Mouse (Mus musculus): ENCODE data around the gene Frmd4a. TPM values are rescaled to one million over a fixed set of nuclear protein-coding genes. Genes with fewer than 3 reads are reported as not detected.
A peak's percentile ranks its signal among the peaks of the same experiment; 100 is the strongest.

The Frmd4a gene
- polyA plus RNA-seq, 1 experiment from 2014 or later = 72.7 TPM

DNA sequence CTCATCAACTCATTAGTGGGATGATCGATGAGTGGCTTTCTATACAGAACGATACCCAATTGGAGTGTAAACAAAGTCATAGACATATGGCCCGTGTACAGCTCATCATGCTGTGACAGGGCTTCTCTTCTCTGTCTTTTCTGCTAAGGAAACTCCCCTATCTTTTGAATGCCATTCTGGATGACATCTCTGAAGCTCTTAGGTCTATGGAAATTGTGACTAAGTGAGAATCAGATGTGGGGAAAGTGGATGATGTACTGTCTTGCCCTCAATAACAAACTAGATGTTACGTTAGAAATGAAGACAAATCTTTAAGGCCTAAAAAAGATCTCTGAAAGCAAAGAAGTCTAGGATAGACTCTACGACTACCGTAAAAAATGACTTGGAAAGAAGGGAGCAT, 362.9 kb downstream of the Frmd4a start:
- H3K4me3 ChIP-seq = no peak overlapping the region
- H3K4me2 ChIP-seq (replicated peaks) = no peak overlapping the region
- WGBS = 88% methylated on average over 6 of the region's 6 CpGs
- no peak overlapping the region for H3K27ac ChIP-seq (replicated peaks)
- no peaks in the 10 kb centered on the region for H3K9me3 ChIP-seq
- H3K36me3 ChIP-seq = no peaks in the 10 kb centered on the region
- no peak overlapping the region for H3K9ac ChIP-seq (replicated peaks)
- no peaks in the 10 kb centered on the region for H3K4me1 ChIP-seq
- ATAC-seq (replicated peaks) = no peak
- no peaks in the 10 kb centered on the region for H3K27me3 ChIP-seq

DNA sequence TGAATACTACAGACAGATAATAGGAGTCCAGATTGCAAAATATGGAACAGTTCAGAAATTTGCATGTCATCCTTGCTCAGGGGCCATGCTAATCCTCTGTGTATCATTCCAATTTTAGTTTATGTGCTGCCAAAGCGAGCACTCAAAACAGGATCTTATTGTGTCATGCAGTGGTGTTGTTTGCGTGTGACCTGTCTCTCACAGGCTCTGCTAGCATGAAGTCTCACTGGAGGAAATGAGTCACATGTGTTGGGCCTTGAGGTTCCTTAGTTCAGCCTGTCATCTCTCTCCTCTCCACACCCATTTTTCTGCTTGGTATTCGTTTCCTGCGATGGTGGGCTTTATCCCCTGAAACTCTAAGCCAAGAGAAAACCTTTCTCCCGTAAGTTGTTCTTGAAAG, 363.4 kb downstream of the Frmd4a start:
- no peak overlapping the region for H3K27ac ChIP-seq (replicated peaks)
- H3K4me1 ChIP-seq = no peaks in the 10 kb centered on the region
- no peaks in the 10 kb centered on the region for H3K9me3 ChIP-seq
- no peak overlapping the region for H3K4me3 ChIP-seq
- no peaks in the 10 kb centered on the region for H3K27me3 ChIP-seq
- no peak overlapping the region for H3K9ac ChIP-seq (replicated peaks)
- no peak overlapping the region for H3K4me2 ChIP-seq (replicated peaks)
- WGBS = 89% methylated on average over 5 of the region's 5 CpGs
- no peak for ATAC-seq (replicated peaks)
- no peaks in the 10 kb centered on the region for H3K36me3 ChIP-seq

DNA sequence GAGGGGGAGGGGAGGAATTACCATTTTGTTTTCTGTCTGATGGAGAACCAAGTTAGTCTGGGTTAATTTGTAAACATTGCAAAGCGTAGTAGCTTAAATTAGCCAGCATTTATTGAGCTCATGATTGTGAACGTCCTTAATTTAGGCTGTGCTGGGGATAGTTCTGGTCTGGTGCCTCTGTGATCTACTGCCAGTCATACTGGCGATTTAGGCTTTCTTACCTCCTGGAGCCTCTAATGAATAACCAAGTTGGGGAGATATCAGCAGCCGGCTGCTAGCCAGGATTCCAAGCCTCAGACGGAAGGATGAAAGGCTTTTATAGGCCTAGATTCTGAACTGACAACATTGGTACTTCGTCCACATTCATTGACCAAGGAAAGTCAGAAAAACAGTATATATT, 369.0 kb downstream of the Frmd4a start:
- WGBS = 8% methylated on average over 6 of the region's 6 CpGs
- Histone ChIP-seq H3K9me3 (no peaks in the 10 kb centered on the region), H3K27me3 (no peaks in the 10 kb centered on the region), H3K27ac (replicated peaks) (no peak overlapping the region), H3K4me2 (replicated peaks) (no peak overlapping the region), H3K4me3 (no peak overlapping the region), H3K4me1 (peaks cover 1% of the 10 kb centered on the region; the same call in 1 of the 2 replicates), H3K9ac (replicated peaks) (no peak overlapping the region), H3K36me3 (no peaks in the 10 kb centered on the region)
- ATAC-seq (replicated peaks) = no peak

DNA sequence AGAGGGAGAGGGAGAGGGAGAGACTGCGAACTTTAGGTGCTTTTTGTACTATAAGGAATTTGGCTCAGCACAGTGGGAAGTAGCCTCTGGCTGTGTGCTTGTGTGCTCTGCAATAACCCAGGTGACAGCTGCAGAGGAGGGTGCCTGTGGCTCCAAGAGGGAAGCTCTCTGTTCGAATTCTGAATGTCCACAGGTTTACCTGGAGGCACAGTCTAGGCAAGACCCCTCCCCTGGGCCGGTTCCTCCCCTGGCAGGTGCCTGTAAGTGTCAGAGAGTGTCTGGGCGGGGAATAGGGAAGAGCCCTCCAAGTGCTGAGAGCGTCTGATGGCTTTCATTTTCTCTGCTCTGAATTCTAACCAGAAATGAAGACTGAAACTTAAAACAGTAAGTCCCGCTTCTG, 371.8 kb downstream of the Frmd4a start:
- H3K36me3 ChIP-seq = no peaks in the 10 kb centered on the region
- H3K27ac ChIP-seq (replicated peaks) = no peak overlapping the region
- no peak overlapping the region for H3K4me2 ChIP-seq (replicated peaks)
- WGBS = 26% methylated on average over 6 of the region's 6 CpGs
- no peaks in the 10 kb centered on the region for H3K27me3 ChIP-seq
- H3K4me1 ChIP-seq = peaks cover 2% of the 10 kb centered on the region; the same call in 1 of the 2 replicates
- H3K9ac ChIP-seq (replicated peaks) = no peak overlapping the region
- ATAC-seq (replicated peaks) = no peak
- no peaks in the 10 kb centered on the region for H3K9me3 ChIP-seq
- H3K4me3 ChIP-seq = no peak overlapping the region

DNA sequence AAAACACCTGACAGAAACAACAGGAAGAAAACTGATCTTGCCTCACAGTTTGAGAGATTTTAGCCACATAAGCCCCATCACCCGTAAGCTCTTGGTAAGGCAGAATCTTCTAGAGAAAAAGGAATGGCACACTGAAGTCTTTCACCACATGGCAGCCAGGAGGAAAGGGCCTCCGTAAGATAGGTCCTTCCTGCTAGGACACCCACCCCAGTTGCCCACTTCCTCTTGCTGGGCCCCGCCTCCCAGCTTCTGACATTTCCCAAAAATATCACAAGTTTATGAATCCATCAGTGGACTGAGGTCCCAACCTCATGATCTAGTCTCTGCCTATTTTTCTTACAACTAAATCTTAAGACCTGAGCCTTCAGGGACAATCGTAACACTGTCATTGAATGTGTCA, 373.6 kb downstream of the Frmd4a start:
- H3K4me1 ChIP-seq = peaks cover 2% of the 10 kb centered on the region; the same call in 1 of the 2 replicates
- WGBS = 83% methylated on average over 4 of the region's 4 CpGs
- H3K9me3 ChIP-seq = no peaks in the 10 kb centered on the region
- 0 out of 2 replicates have a peak overlapping the region, but pooled peaks have one; percentile 28 for H3K27ac ChIP-seq (replicated peaks)
- no peaks in the 10 kb centered on the region for H3K27me3 ChIP-seq
- no peak overlapping the region for H3K4me2 ChIP-seq (replicated peaks)
- no peak overlapping the region for H3K4me3 ChIP-seq
- ATAC-seq (replicated peaks) = no peak
- no peaks in the 10 kb centered on the region for H3K36me3 ChIP-seq
- H3K9ac ChIP-seq (replicated peaks) = no peak overlapping the region

DNA sequence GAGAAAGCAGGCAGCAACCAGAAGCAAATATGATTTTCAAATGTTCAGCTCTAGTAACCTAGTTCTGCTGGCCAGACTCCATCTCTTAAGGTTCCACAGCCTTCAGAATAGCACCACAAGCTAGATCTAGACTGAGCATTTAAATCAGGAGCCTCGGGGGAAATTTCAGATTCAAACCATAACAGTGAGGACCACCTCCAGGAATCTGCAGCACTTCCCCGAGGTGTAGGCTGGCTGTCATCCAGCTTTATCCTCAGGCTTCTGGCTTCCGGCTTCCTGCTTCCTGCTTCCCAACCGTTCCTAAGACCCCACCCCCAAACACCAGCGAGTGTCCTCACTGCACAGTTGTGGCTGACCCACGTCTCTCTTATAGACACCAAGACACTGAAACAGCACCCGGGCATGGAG, 374.2 kb downstream of the Frmd4a start:
- H3K4me2 ChIP-seq (replicated peaks) = no peak overlapping the region
- ATAC-seq (replicated peaks) = no peak
- WGBS = 49% methylated on average over 7 of the region's 7 CpGs
- no peaks in the 10 kb centered on the region for H3K27me3 ChIP-seq
- H3K9ac ChIP-seq (replicated peaks) = no peak overlapping the region
- no peak overlapping the region for H3K4me3 ChIP-seq
- 0 out of 2 replicates have a peak overlapping the region, but pooled peaks have one; percentile 28 for H3K27ac ChIP-seq (replicated peaks)
- no peaks in the 10 kb centered on the region for H3K9me3 ChIP-seq
- H3K4me1 ChIP-seq = peaks cover 2% of the 10 kb centered on the region; the same call in 1 of the 2 replicates
- no peaks in the 10 kb centered on the region for H3K36me3 ChIP-seq

DNA sequence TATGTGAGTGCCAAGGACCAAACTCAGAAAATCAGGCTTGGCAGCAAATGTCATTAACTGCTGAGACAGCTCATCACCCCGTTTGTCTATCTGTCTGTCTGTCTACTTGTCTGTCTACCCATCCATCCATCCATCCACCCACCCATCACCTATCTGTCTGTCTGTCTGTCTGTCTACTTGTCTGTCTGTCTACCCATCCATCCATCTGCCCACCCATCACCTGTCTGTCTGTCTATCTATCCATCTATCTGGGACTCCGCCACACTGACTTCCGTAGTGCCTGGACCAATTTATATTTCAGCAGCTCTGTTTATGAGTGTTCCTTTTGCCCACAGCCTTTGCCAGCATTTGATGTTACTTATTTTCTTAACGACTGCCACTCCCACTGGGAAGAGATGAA, 375.5 kb downstream of the Frmd4a start:
- Histone ChIP-seq H3K9me3 (no peaks in the 10 kb centered on the region), H3K27me3 (no peaks in the 10 kb centered on the region), H3K4me1 (peaks cover 2% of the 10 kb centered on the region; the same call in 1 of the 2 replicates), H3K36me3 (no peaks in the 10 kb centered on the region), H3K4me2 (replicated peaks) (no peak overlapping the region), H3K9ac (replicated peaks) (no peak overlapping the region), H3K27ac (replicated peaks) (no peak overlapping the region), H3K4me3 (no peak overlapping the region)
- WGBS = 86% methylated on average over 4 of the region's 4 CpGs
- ATAC-seq (replicated peaks) = no peak

DNA sequence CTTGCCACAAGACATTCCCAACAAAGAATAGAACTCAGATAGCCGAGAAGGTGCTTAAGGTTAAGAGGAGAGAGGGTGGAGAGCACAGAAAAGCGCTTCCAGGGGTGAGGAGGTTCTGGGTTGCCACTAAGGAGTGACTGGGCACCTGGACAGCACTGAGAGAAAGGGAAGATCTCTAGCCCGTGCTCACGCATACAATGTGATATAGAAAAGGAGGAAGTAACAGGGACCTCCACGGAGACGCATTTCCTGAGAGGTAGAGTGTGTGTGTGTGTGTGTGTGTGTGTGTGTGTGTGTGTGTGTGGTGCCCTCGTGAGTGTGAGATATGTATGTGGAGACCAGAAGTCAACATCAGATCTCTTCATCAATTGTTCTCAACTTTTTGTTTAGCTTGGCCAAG, 377.1 kb downstream of the Frmd4a start:
- Histone ChIP-seq H3K27ac (replicated peaks) (no peak overlapping the region), H3K36me3 (no peaks in the 10 kb centered on the region), H3K4me3 (no peak overlapping the region), H3K4me2 (replicated peaks) (no peak overlapping the region), H3K9ac (replicated peaks) (no peak overlapping the region), H3K4me1 (peaks cover 2% of the 10 kb centered on the region; the same call in 1 of the 2 replicates), H3K9me3 (no peaks in the 10 kb centered on the region), H3K27me3 (no peaks in the 10 kb centered on the region)
- WGBS = 86% methylated on average over 7 of the region's 7 CpGs
- ATAC-seq (replicated peaks) = no peak

DNA sequence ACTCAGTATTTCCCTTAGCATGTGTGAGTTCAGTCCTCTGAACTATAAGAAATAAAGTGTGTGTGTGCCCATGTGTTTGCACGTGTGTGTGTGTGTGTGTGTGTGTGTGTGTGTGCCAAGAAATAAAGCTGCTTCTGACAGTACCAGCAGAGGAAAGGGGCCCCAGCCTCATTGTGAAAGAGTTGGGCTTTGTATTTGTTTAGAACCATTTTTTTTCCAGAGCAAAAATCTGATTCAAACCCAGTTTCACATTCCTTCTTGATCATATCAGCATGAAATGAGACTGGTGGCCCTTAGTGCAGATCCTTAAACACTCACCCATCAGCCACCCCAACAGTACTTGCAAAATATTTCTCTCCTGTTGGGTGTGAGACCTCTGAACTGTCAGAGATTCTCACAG, 382.2 kb downstream of the Frmd4a start:
- H3K27me3 ChIP-seq = no peaks in the 10 kb centered on the region
- no peaks in the 10 kb centered on the region for H3K9me3 ChIP-seq
- peak overlapping the region; percentile 99; the same call in 1 of the 2 replicates for H3K27ac ChIP-seq (replicated peaks)
- peaks cover 29% of the 10 kb centered on the region for H3K4me1 ChIP-seq
- H3K36me3 ChIP-seq = no peaks in the 10 kb centered on the region
- H3K4me2 ChIP-seq (replicated peaks) = no peak overlapping the region
- no peak overlapping the region for H3K9ac ChIP-seq (replicated peaks)
- H3K4me3 ChIP-seq = no peak overlapping the region
- WGBS = 36% methylated on average over 1 of the region's 1 CpGs
- ATAC-seq (replicated peaks) = no peak

DNA sequence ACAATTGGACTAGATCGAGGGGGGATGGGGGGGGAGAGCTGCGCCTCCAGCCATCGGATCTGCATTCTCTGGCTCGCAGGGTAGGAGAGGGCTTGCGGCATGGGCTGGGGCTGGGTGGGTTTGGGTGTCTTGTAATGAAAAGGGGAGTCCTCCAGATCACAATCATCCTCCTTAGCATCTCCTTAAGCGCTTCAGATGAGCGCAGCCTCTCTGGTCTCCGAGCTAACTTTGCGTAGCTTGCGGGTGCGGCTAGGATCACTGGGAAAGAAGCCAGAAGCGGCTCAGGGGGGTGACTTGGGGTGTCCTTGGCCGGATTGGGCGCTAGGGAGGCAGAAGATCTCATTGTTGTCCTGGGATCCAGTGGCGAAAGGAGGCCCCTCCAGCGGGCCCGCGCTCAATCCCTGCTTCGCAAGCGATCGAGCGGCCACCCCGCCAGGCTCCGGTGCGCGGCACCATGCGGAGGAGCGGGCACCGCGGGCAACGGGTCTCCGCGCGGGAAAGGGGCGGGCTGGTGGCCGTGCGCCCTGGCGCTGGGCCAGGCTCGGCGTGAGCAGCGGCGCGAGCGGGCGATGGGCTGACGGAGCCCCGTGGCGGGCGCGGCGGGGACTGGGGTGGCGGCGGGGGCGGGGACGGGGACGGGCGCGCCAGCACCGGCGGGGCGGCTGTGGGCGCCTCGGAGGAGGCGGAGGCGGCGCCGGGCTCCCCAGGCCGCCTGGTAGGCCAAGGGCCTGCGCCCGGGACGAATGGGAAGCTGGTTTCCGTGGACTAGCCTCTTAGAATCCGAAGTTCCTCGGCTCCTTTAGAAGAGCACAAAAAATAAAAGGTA, 383.5 kb downstream of the Frmd4a start:
- no peaks in the 10 kb centered on the region for H3K27me3 ChIP-seq
- H3K4me3 ChIP-seq = peak overlapping the region; percentile 82
- peak; percentile 76 for ATAC-seq (replicated peaks)

DNA sequence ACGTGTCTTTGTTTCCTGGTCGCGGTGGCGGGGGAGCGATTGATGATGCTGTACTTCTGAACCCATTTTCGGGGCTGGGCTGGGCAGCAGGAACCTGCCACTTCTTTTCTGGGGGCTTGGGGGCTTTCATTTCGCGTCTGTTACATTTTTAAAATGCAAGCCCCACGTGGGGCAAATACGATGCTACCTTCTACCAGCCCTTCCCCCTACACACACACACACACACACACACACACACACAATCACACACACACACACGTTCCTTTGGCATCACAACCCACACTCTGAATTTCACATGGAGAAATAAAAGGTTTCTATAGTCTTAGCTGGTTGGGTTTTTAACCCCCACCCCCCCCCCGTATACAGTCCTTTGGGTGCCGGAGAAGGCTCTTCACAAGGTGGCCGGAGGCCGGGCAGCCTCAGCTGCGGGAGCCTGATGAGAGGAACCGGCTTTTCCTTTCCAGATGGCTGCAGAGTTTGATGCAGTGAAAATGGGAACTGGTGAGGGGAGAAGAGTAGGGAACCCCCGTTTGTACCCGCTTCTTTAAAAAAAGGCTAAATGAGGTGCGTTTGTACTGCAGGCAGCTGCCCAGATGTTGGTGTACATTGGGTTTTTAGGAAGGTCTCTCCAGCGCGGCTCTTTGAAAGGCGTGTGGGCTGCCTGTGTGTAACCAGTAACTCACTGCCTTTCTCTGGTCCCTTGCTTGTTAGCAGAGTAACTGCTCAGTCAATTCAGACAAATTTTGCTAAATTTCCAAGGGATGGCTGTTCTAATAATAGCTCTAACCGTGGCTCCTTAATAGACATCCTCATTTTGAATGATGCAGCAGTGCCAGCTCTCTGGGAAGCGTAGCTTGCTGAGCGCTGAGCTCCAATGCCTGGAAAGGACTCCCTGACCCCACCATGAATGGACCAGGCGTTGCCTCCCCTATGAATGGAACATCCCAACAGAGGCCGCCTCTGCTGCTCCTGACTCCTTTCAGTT, 384.4 kb downstream of the Frmd4a start:
- ATAC-seq (replicated peaks) = peak; percentile 65
- no peaks in the 10 kb centered on the region for H3K9me3 ChIP-seq
- under 1% methylated on average over 28 of the region's 28 CpGs for WGBS
- peak overlapping the region; percentile 99 for H3K27ac ChIP-seq (replicated peaks)
- peak overlapping the region; percentile 96 for H3K9ac ChIP-seq (replicated peaks)
- no peaks in the 10 kb centered on the region for H3K36me3 ChIP-seq
- no peaks in the 10 kb centered on the region for H3K27me3 ChIP-seq
- peak overlapping the region; percentile 82 for H3K4me3 ChIP-seq
- peak overlapping the region; percentile 73 for H3K4me2 ChIP-seq (replicated peaks)
- peaks cover 43% of the 10 kb centered on the region for H3K4me1 ChIP-seq

More for the DNA sequence above, 383.5 kb downstream of the Frmd4a start:
- WGBS = under 1% methylated on average over 73 of the region's 74 CpGs
- Histone ChIP-seq H3K27ac (replicated peaks) (peak overlapping the region; percentile 99), H3K4me2 (replicated peaks) (peak overlapping the region; percentile 73), H3K4me1 (peaks cover 34% of the 10 kb centered on the region), H3K36me3 (no peaks in the 10 kb centered on the region), H3K9ac (replicated peaks) (peak overlapping the region; percentile 96), H3K9me3 (no peaks in the 10 kb centered on the region)

DNA sequence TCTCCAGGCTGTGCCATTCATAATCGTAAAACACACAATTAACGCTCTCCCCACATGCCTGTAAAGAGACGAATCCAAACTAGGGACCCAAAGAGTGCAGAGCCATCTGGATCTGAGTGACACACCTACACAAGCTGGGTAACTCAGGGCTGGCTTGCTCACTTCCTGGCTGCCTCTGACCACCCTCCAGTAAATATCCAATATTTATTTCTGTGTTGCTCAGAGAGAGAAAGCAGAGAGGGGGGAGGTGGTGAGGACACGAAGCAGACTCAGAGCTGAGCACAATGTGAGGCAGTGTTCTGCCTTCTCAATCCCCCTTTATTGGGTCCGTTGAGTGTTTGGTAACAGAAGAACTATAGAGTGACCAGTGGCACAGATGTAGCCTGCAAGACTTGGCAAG, 389.5 kb downstream of the Frmd4a start:
- Histone ChIP-seq H3K9me3 (no peaks in the 10 kb centered on the region), H3K27ac (replicated peaks) (peak overlapping the region; percentile 56), H3K27me3 (no peaks in the 10 kb centered on the region), H3K4me2 (replicated peaks) (no peak overlapping the region), H3K4me1 (peaks cover 67% of the 10 kb centered on the region), H3K9ac (replicated peaks) (no peak overlapping the region), H3K36me3 (no peaks in the 10 kb centered on the region), H3K4me3 (no peak overlapping the region)
- ATAC-seq (replicated peaks) = peak; percentile 59; the same call in 1 of the 2 replicates
- WGBS = 34% methylated on average over 5 of the region's 5 CpGs
